Mouse (Mus musculus): ENCODE results near the gene Pcp4l1.

- no peak for TF ChIP-seq FLI1 (IDR thresholded peaks at IDR 0.05; ENCODE audit: low read length)
- no peak for TF ChIP-seq GATA1 (IDR thresholded peaks at IDR 0.05; ENCODE audit: borderline replicate concordance, low read length)
Observed at GRCm38 (mm10) chr1:171184314-171184713, 11.8 kb downstream of the Pcp4l1 start.

Measured in megakaryocyte, embryonic 14.5 days (primary cell).